Mouse (Mus musculus) thymus, postnatal 10 days (tissue): ENCODE measurements around the gene Gm13288.
"Not testable (repeated sequence)": the region's sequence is repeated elsewhere in the genome, so short reads cannot be mapped to it uniquely, and the experiment has no call there.

Experiments
- DNase-seq, 2 experiments: peaks; one replicate each; pipeline ENCODE4 v3.0.0; 2021; ENCODE audit warnings: low spot score in 2 of 2

The Gm13288 gene

DNA sequence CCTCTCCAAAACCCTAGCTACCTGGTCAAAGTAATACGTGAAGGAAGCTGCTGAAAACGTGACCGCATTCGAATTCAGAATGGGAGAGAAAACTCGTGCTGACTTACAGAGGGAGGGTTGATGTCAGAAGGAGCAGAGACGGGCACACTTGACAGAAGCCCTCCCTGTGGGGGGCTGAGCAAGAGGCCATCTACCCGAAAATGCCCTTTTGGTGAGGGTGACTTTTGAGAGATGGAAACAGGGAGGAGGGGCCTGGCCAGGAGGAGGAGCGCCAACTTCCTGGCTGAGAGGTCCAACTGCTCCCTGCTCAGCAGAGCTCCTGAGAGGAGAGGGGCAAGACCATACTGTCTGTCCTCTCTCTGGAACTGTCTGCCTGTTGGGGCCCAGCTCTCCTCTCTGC lies at the start of gene Gm13288:
Gene Gm13288 (plus strand): TSS at position 301 of the 400 bp plus-strand sequence.
- DNase-seq, result not testable (repeated sequence)

DNA sequence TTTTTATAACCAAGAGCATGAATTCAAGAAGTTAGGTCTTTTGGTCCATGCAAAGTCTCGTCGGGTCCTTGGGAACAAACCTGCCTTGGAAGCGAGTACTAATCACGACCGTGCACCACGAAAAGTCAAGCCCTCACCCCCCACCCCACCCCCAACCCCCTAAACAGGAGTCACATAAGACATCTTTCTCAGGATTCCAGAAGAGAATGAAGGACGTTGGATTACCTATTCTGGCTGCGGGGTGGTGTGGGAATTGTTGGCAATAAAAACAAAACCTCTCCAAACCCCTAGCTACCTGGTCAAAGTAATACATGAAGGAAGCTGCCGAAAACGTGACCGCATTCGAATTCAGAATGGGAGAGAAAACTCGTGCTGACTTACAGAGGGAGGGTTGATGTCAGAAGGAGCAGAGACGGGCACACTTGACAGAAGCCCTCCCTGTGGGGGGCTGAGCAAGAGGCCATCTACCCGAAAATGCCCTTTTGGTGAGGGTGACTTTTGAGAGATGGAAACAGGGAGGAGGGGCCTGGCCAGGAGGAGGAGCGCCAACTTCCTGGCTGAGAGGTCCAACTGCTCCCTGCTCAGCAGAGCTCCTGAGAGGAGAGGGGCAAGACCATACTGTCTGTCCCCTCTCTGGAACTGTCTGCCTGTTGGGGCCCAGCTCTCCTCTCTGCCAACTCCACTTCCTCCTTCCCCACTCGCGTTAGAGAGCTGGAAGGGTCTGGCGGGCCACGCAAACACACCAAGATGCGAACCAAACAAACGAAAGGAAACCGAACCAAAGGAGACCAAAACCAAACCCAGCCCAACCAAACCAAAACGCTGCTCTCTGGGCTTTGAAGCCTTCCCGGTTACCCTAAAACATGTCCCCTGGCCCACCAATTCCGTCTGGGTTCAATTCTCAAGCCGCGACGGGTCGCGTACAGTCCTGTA lies 48.5 kb upstream of the Gm13288 start:
- peak in 1 of 2 experiments; percentile 23 for DNase-seq

DNA sequence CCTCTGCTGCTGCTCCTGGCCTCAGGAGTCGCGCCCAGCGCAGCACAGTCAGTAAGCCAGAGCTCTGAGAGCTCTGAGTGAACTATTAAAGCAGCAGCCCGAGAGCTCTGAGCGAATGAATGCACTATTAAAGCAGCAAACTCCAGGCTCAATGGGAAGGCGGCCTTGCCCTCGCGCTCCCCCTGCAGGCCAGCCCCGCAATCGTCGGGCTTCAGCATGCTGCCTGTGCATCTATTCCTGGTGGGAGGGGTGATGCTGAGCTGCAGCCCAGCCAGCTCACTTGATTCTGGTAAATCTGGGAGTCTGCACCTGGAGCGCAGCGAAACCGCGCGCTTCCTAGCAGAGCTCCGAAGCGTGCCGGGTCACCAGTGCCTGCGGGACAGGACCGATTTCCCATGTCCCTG lies 47.7 kb upstream of the Gm13288 start:
- DNase-seq, result peak; percentile 85 to 91

DNA sequence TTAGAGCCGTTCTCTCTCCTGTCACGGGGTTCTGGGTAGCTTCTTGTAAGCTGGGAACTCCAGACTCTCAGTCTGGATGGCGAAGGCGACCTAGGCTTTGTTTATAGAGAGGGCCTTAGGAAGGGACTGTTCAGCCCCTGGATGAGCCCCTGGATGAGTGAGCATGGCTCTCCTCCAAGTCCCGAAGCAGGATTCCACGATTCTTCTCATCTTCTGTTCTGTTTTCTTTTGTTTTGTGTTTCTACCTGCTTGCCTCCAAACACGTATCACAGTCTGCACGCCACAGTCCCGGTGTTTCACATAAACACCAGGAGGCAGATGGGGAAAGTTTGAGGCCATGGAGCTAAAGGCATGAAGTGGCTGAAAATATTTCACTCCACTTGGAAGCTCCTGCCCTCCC lies 46.6 kb upstream of the Gm13288 start:
- DNase-seq, result not testable (repeated sequence)

DNA sequence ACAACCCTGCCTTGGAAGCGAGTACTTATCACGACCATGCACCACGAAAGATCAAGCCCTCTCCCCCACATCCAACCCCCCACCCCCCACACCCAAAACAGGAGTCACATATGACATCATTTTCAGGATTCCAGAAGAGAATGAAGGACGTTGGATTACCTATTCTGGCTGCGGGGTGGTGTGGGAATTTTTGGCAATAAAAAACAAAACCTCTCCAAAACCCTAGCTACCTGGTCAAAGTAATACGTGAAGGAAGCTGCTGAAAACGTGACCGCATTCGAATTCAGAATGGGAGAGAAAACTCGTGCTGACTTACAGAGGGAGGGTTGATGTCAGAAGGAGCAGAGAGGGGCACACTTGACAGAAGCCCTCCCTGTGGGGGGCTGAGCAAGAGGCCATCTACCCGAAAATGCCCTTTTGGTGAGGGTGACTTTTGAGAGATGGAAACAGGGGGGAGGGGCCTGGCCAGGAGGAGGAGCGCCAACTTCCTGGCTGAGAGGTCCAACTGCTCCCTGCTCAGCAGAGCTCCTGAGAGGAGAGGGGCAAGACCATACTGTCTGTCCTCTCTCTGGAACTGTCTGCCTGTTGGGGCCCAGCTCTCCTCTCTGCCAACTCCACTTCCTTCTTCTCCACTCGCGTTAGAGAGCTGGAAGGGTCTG lies 45.6 kb upstream of the Gm13288 start, which contains the start of gene Gm13283:
Gene Gm13283 (plus strand): TSS at position 510 of the 659 bp plus-strand sequence.
- peak; percentile 43 to 53 for DNase-seq

DNA sequence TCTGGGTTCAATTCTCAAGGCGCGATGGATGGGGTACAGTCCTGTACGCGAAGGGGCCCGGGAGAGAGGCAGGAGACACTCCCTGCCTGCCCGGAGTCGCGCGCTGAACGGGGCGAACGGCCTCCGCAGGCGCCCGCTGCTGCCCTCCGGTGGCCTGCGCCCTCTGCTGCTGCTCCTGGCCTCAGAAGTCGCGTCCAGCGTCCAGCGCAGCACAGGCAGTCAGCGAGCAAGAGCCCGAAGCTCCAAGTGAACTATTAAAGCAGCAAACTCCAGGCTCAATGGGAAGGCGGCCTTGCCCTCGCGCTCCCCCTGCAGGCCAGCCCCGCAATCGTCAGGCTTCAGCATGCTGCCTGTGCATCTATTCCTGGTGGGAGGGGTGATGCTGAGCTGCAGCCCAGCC lies 44.9 kb upstream of the Gm13288 start:
- DNase-seq, result not testable (repeated sequence)

DNA sequence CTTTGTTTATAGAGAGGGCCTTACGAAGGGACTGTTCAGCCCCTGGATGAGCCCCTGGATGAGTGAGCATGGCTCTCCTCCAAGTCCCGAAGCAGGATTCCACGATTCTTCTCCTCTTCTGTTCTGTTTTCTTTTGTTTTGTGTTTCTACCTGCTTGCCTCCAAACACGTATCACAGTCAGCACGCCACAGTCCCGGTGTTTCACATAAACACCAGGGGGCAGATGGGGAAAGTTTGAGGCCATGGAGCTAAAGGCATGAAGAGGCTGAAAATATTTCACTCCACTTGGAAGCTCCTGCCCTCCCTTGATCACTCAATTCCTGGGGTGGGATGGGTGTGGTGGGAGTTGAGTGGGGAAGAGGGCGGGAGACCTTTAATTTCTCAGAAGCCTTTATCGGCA lies 43.6 kb upstream of the Gm13288 start:
- DNase-seq, result peak; percentile 90 to 93

DNA sequence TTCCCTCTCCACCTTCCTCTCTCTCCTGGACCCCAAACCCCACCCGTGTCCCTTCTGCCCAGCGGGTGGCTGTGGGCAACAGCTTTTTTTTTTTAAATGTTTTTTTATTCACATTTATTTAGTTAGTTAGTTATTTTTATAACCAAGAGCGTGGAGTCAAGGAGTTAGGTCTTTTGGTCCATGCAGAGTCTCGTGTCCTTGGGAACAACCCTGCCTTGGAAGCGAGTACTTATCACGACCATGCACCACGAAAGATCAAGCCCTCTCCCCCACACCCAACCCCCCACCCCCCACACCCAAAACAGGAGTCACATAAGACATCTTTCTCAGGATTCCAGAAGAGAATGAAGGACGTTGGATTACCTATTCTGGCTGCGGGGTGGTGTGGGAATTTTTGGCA lies 43.0 kb upstream of the Gm13288 start:
- not testable (repeated sequence) for DNase-seq

DNA sequence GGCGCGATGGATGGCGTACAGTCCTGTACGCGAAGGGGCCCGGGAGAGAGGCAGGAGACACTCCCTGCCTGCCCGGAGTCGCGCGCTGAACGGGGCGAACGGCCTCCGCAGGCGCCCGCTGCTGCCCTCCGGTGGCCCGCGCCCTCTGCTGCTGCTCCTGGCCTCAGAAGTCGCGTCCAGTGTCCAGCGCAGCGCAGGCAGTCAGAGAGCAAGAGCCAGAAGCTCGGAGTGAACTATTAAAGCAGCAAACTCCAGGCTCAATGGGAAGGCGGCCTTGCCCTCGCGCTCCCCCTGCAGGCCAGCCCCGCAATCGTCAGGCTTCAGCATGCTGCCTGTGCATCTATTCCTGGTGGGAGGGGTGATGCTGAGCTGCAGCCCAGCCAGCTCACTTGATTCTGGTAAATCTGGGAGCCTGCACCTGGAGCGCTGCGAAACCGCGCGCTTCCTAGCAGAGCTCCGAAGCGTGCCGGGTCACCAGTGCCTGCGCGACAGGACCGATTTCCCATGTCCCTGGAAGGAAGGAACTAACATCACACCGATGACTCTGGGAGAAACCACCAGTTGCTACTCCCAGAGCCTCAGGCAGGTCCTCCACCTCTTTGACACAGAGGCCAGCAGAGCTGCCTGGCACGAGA lies 41.8 kb upstream of the Gm13288 start:
- DNase-seq, result not testable (repeated sequence)

DNA sequence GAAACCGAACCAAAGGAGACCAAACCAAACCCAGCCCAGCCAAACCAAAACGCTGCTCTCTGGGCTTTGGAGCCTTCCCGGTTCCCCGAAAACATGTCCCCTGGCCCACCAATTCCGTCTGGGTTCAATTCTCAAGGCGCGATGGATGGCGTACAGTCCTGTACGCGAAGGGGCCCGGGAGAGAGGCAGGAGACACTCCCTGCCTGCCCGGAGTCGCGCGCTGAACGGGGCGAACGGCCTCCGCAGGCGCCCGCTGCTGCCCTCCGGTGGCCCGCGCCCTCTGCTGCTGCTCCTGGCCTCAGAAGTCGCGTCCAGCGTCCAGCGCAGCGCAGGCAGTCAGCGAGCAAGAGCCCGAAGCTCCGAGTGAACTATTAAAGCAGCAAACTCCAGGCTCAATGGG lies 31.8 kb upstream of the Gm13288 start, which contains the start of gene Gm13290:
Gene Gm13290 (plus strand): TSS at position 301 of the 400 bp plus-strand sequence.
- not testable (repeated sequence) for DNase-seq

DNA sequence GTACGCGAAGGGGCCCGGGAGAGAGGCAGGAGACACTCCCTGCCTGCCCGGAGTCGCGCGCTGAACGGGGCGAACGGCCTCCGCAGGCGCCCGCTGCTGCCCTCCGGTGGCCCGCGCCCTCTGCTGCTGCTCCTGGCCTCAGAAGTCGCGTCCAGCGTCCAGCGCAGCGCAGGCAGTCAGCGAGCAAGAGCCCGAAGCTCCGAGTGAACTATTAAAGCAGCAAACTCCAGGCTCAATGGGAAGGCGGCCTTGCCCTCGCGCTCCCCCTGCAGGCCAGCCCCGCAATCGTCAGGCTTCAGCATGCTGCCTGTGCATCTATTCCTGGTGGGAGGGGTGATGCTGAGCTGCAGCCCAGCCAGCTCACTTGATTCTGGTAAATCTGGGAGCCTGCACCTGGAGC lies 28.7 kb upstream of the Gm13288 start, which contains the start of gene Gm13289:
Gene Gm13289 (plus strand): TSS at position 301 of the 400 bp plus-strand sequence.
- not testable (repeated sequence) for DNase-seq

DNA sequence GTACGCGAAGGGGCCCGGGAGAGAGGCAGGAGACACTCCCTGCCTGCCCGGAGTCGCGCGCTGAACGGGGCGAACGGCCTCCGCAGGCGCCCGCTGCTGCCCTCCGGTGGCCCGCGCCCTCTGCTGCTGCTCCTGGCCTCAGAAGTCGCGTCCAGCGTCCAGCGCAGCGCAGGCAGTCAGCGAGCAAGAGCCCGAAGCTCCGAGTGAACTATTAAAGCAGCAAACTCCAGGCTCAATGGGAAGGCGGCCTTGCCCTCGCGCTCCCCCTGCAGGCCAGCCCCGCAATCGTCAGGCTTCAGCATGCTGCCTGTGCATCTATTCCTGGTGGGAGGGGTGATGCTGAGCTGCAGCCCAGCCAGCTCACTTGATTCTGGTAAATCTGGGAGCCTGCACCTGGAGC lies 25.8 kb upstream of the Gm13288 start, which contains the start of gene Gm13272:
Gene Gm13272 (plus strand): TSS at position 301 of the 400 bp plus-strand sequence.
- not testable (repeated sequence) for DNase-seq

DNA sequence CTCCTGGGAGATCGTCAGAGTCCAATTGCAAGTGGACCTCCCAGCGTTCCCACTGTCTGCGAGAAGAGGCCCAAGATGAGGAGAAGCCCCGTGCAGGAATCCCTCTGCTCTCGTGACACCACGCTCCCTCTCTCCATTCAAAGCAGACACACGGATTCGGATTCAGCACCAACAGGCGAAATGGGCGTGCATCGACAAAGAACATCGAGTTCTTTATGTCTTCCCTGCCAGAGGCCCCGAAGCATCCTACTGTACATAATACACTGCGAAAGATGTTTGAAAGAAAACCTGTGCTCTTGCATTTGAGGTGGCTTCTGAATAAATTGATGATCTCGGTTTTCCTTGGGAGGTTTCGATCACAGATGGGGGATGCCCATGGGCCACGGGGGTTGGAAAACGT lies 25.0 kb upstream of the Gm13288 start:
- not testable (repeated sequence) for DNase-seq

DNA sequence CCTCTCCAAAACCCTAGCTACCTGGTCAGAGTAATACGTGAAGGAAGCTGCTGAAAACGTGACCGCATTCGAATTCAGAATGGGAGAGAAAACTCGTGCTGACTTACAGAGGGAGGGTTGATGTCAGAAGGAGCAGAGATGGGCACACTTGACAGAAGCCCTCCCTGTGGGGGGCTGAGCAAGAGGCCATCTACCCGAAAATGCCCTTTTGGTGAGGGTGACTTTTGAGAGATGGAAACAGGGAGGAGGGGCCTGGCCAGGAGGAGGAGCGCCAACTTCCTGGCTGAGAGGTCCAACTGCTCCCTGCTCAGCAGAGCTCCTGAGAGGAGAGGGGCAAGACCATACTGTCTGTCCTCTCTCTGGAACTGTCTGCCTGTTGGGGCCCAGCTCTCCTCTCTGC lies 23.5 kb upstream of the Gm13288 start, which contains the start of gene Ifnz:
Gene Ifnz (plus strand): TSS at position 301 of the 400 bp plus-strand sequence.
- DNase-seq, result not testable (repeated sequence)

DNA sequence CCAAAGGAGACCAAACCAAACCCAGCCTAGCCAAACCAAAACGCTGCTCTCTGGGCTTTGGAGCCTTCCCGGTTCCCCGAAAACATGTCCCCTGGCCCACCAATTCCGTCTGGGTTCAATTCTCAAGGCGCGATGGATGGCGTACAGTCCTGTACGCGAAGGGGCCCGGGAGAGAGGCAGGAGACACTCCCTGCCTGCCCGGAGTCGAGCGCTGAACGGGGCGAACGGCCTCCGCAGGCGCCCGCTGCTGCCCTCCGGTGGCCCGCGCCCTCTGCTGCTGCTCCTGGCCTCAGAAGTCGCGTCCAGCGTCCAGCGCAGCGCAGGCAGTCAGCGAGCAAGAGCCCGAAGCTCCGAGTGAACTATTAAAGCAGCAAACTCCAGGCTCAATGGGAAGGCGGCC lies 23.0 kb upstream of the Gm13288 start:
- not testable (repeated sequence) for DNase-seq

DNA sequence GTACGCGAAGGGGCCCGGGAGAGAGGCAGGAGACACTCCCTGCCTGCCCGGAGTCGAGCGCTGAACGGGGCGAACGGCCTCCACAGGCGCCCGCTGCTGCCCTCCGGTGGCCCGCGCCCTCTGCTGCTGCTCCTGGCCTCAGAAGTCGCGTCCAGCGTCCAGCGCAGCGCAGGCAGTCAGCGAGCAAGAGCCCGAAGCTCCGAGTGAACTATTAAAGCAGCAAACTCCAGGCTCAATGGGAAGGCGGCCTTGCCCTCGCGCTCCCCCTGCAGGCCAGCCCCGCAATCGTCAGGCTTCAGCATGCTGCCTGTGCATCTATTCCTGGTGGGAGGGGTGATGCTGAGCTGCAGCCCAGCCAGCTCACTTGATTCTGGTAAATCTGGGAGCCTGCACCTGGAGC lies 19.9 kb upstream of the Gm13288 start, which contains the start of gene Gm13276:
Gene Gm13276 (plus strand): TSS at position 301 of the 400 bp plus-strand sequence.
- DNase-seq, result not testable (repeated sequence)

DNA sequence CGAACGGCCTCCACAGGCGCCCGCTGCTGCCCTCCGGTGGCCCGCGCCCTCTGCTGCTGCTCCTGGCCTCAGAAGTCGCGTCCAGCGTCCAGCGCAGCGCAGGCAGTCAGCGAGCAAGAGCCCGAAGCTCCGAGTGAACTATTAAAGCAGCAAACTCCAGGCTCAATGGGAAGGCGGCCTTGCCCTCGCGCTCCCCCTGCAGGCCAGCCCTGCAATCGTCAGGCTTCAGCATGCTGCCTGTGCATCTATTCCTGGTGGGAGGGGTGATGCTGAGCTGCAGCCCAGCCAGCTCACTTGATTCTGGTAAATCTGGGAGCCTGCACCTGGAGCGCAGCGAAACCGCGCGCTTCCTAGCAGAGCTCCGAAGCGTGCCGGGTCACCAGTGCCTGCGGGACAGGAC lies 16.9 kb upstream of the Gm13288 start, which contains the start of gene Gm13277:
Gene Gm13277 (plus strand): TSS at position 231 of the 400 bp plus-strand sequence.
- peak; percentile 61 to 66 for DNase-seq

DNA sequence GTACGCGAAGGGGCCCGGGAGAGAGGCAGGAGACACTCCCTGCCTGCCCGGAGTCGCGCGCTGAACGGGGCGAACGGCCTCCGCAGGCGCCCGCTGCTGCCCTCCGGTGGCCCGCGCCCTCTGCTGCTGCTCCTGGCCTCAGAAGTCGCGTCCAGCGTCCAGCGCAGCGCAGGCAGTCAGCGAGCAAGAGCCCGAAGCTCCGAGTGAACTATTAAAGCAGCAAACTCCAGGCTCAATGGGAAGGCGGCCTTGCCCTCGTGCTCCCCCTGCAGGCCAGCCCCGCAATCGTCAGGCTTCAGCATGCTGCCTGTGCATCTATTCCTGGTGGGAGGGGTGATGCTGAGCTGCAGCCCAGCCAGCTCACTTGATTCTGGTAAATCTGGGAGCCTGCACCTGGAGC lies 14.1 kb upstream of the Gm13288 start, which contains the start of gene Gm13278:
Gene Gm13278 (plus strand): TSS at position 301 of the 400 bp plus-strand sequence.
- not testable (repeated sequence) for DNase-seq

DNA sequence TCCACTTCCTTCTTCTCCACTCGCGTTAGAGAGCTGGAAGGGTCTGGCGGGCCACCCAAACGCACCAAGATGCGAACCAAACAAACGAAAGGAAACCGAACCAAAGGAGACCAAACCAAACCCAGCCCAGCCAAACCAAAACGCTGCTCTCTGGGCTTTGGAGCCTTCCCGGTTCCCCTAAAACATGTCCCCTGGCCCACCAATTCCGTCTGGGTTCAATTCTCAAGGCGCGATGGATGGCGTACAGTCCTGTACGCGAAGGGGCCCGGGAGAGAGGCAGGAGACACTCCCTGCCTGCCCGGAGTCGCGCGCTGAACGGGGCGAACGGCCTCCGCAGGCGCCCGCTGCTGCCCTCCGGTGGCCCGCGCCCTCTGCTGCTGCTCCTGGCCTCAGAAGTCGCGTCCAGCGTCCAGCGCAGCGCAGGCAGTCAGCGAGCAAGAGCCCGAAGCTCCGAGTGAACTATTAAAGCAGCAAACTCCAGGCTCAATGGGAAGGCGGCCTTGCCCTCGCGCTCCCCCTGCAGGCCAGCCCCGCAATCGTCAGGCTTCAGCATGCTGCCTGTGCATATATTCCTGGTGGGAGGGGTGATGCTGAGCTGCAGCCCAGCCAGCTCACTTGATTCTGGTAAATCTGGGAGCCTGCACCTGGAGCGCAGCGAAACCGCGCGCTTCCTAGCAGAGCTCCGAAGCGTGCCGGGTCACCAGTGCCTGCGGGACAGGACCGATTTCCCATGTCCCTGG lies 11.2 kb upstream of the Gm13288 start, which contains the start of gene Gm13275:
Gene Gm13275 (plus strand): TSS at position 552 of the 740 bp plus-strand sequence.
- peak; percentile 57 to 69 for DNase-seq

DNA sequence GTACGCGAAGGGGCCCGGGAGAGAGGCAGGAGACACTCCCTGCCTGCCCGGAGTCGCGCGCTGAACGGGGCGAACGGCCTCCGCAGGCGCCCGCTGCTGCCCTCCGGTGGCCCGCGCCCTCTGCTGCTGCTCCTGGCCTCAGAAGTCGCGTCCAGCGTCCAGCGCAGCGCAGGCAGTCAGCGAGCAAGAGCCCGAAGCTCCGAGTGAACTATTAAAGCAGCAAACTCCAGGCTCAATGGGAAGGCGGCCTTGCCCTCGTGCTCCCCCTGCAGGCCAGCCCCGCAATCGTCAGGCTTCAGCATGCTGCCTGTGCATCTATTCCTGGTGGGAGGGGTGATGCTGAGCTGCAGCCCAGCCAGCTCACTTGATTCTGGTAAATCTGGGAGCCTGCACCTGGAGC lies 8.2 kb upstream of the Gm13288 start, which contains the start of gene Gm13279:
Gene Gm13279 (plus strand): TSS at position 301 of the 400 bp plus-strand sequence.
- DNase-seq, result not testable (repeated sequence)
